Mouse (Mus musculus) lung, embryonic 15.5 days (tissue): ENCODE results near the gene Rsu1. TPM values are rescaled to one million over a fixed set of nuclear protein-coding genes. Genes with fewer than 3 reads are reported as not detected.

Experiments
- ATAC-seq: fragments of 200-750 bp; cut with Nextera tagmentation; 2 replicates; pipeline ENCODE4 v1.8.0; 2017; ENCODE audit warnings: moderate number of reproducible peaks, borderline replicate concordance; ENCODE audit not compliant: low FRiP score, low TSS enrichment; ENCODE audit errors: extremely low read depth
- H3K27ac ChIP-seq: fragments of 300-500 bp; sonication (generic); 2 replicates; pipeline ENCODE4 v1.5.1; 2015; ENCODE audit warnings: moderate library complexity, mild to moderate bottlenecking, inconsistent platforms
- H3K27me3 ChIP-seq: fragments of 300-500 bp; sonication (generic); 2 replicates; pipeline ENCODE4 v1.6.1; 2015; ENCODE audit warnings: inconsistent platforms
- H3K36me3 ChIP-seq: fragments of 300-500 bp; sonication (generic); 2 replicates; pipeline ENCODE4 v1.6.1; 2015; ENCODE audit warnings: inconsistent platforms
- H3K4me1 ChIP-seq: fragments of 300-500 bp; sonication (generic); 2 replicates; pipeline ENCODE4 v1.6.1; 2015; ENCODE audit warnings: inconsistent platforms
- H3K4me2 ChIP-seq: fragments of 300-500 bp; sonication (generic); 2 replicates; pipeline ENCODE4 v1.6.1; 2015; ENCODE audit warnings: inconsistent platforms, mild to moderate bottlenecking, moderate library complexity
- H3K4me3 ChIP-seq: fragments of 300-500 bp; sonication (generic); 2 replicates; pipeline ENCODE4 v1.5.1; 2015; ENCODE audit warnings: mild to moderate bottlenecking, inconsistent platforms
- H3K9ac ChIP-seq: fragments of 300-500 bp; sonication (generic); 2 replicates; pipeline ENCODE4 v1.6.1; 2015; ENCODE audit warnings: inconsistent platforms
- H3K9me3 ChIP-seq: fragments of 300-500 bp; sonication (generic); 2 replicates; pipeline ENCODE4 v1.6.1; 2016; ENCODE audit warnings: inconsistent platforms
- WGBS: fragments of 180-500 bp; shearing (Covaris S2); methylation state at CpG from one replicate; pipeline ENCODE4 v1.1.7; 2015; 5-methylcytosine and 5-hydroxymethylcytosine counted together
- polyA plus RNA-seq: library from polyadenylated mRNA; unstranded; fragments of >200 nt; fragmentation: Nextera tagmentation; extraction: Ambion mirVana; gene quantifications from 2 replicates; pipeline ENCODE4 v1.2.1, GENCODE M21; 2015

The Rsu1 gene
- polyA plus RNA-seq, 1 experiment from 2014 or later: 168 TPM

GRCm38 (mm10) chr2:13090841-13091240, 180.4 kb downstream of the Rsu1 start:
- Histone ChIP-seq H3K36me3 (no peaks in the 10 kb centered on the region), H3K4me3 (no peak overlapping the region), H3K4me2 (no peak overlapping the region), H3K4me1 (no peaks in the 10 kb centered on the region), H3K27me3 (no peaks in the 10 kb centered on the region), H3K27ac (no peak overlapping the region), H3K9ac (no peak overlapping the region), H3K9me3 (no peaks in the 10 kb centered on the region)
- 94% methylated on average over 1 of the region's 1 CpGs for WGBS
- ATAC-seq: no peak

DNA sequence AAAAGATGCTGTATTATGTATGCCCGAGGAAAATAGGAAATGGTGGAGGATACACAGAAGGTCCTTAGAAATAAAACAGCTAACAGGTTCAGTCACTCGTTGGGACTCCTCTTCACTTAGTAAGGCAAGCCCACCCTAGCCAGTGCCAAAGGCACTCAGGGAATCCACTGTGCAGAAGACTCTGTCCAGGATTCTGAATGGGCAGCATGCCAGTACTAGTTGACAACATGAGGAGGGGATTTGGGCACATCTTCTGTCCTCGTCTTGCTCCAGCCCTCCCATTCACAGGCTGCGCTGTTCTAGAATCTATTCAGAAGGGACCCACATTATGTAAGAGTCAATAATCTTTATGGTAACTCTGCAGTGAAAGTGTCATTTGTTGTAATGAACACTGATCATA, 181.4 kb downstream of the Rsu1 start:
- Histone ChIP-seq H3K4me3 (no peak overlapping the region), H3K4me2 (no peak overlapping the region), H3K36me3 (no peaks in the 10 kb centered on the region), H3K27me3 (no peaks in the 10 kb centered on the region), H3K9me3 (no peaks in the 10 kb centered on the region), H3K9ac (no peak overlapping the region), H3K4me1 (no peaks in the 10 kb centered on the region), H3K27ac (no peak overlapping the region)
- WGBS: 81% methylated on average over 4 of the region's 4 CpGs
- ATAC-seq: no peak

- no peaks in the 10 kb centered on the region for H3K27me3 ChIP-seq
- H3K9me3 ChIP-seq: no peaks in the 10 kb centered on the region
- no peaks in the 10 kb centered on the region for H3K4me1 ChIP-seq
- H3K4me3 ChIP-seq: no peak overlapping the region
- H3K36me3 ChIP-seq: no peaks in the 10 kb centered on the region
- 61% methylated on average over 4 of the region's 4 CpGs for WGBS
- ATAC-seq: no peak
- H3K27ac ChIP-seq: no peak overlapping the region
- H3K4me2 ChIP-seq: no peak overlapping the region
- no peak overlapping the region for H3K9ac ChIP-seq
Measured at GRCm38 (mm10) chr2:13088266-13088665, 182.9 kb downstream of the Rsu1 start.

- WGBS: 85% methylated on average over 2 of the region's 2 CpGs
- no peak overlapping the region for H3K4me2 ChIP-seq
- H3K36me3 ChIP-seq: no peaks in the 10 kb centered on the region
- no peaks in the 10 kb centered on the region for H3K27me3 ChIP-seq
- H3K9me3 ChIP-seq: no peaks in the 10 kb centered on the region
- no peak overlapping the region for H3K27ac ChIP-seq
- H3K4me3 ChIP-seq: no peak overlapping the region
- H3K4me1 ChIP-seq: no peaks in the 10 kb centered on the region
- no peak for ATAC-seq
- no peak overlapping the region for H3K9ac ChIP-seq
Measured at GRCm38 (mm10) chr2:13087811-13088210, 183.4 kb downstream of the Rsu1 start.

GRCm38 (mm10) chr2:13084223-13084622, 187.0 kb downstream of the Rsu1 start:
- H3K4me1 ChIP-seq: no peaks in the 10 kb centered on the region
- no peak for ATAC-seq
- no peak overlapping the region for H3K9ac ChIP-seq
- no peak overlapping the region for H3K4me3 ChIP-seq
- 77% methylated on average over 5 of the region's 5 CpGs for WGBS
- no peaks in the 10 kb centered on the region for H3K9me3 ChIP-seq
- no peaks in the 10 kb centered on the region for H3K27me3 ChIP-seq
- no peak overlapping the region for H3K27ac ChIP-seq
- H3K4me2 ChIP-seq: no peak overlapping the region
- no peaks in the 10 kb centered on the region for H3K36me3 ChIP-seq

DNA sequence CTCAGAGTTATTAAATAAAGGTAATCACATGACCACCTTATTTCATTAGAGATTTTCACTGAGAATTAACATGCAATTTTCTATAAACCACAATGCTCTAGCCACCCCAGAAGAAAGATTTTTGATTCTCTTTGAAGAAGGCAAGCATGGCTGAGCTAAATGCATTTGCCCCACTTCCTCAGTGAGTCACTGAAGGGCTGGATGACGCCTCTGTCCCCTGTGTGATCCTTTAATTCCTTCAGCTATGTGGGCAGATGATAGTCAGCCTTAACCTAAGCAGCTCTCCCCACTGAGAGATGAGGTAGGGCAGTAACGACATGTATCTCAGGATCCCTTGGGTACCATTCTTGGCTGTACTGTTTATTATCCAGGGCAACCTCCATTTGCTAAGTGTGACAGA, 190.7 kb downstream of the Rsu1 start:
- no peak for ATAC-seq
- H3K4me1 ChIP-seq: no peaks in the 10 kb centered on the region
- no peak overlapping the region for H3K9ac ChIP-seq
- no peaks in the 10 kb centered on the region; the same call in 1 of the 2 replicates for H3K36me3 ChIP-seq
- 75% methylated on average over 2 of the region's 2 CpGs for WGBS
- H3K4me2 ChIP-seq: no peak overlapping the region
- H3K27ac ChIP-seq: no peak overlapping the region
- H3K27me3 ChIP-seq: no peaks in the 10 kb centered on the region
- H3K4me3 ChIP-seq: no peak overlapping the region
- no peaks in the 10 kb centered on the region for H3K9me3 ChIP-seq

DNA sequence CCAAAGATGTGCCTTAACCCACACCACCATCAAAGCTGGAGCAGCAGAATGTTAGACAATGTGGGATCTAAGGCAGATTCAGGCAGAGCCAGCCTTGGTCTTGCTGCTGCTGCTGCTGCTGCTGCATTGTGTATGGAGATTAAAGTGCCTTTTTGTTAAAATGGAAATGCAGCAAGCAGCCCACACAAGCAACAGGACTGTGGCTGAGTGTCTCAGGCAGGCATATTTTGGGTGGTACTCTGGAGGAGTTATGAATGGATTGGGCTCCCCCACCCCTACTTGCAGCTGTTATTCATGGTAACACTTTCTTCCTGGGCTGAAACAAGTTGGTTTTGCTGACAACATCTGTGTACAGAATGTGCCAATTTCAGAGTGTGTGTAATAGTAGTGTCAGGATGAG, 199.0 kb downstream of the Rsu1 start:
- no peak overlapping the region for H3K4me2 ChIP-seq

GRCm38 (mm10) chr2:13060426-13061170, 210.6 kb downstream of the Rsu1 start:
- no peak overlapping the region for H3K4me3 ChIP-seq
- no peaks in the 10 kb centered on the region for H3K36me3 ChIP-seq
- no peak for ATAC-seq
- H3K27ac ChIP-seq: no peak overlapping the region
- no peaks in the 10 kb centered on the region for H3K27me3 ChIP-seq
- 81% methylated on average over 5 of the region's 5 CpGs for WGBS
- H3K4me2 ChIP-seq: no peak overlapping the region
- no peaks in the 10 kb centered on the region for H3K9me3 ChIP-seq
- H3K9ac ChIP-seq: no peak overlapping the region
- no peaks in the 10 kb centered on the region for H3K4me1 ChIP-seq

More for the DNA sequence above, 199.0 kb downstream of the Rsu1 start:
- ATAC-seq: no peak
- Histone ChIP-seq H3K4me1 (no peaks in the 10 kb centered on the region), H3K27ac (no peak overlapping the region), H3K4me3 (no peak overlapping the region), H3K36me3 (no peaks in the 10 kb centered on the region; the same call in 1 of the 2 replicates), H3K9me3 (no peaks in the 10 kb centered on the region), H3K9ac (no peak overlapping the region), H3K27me3 (no peaks in the 10 kb centered on the region)

DNA sequence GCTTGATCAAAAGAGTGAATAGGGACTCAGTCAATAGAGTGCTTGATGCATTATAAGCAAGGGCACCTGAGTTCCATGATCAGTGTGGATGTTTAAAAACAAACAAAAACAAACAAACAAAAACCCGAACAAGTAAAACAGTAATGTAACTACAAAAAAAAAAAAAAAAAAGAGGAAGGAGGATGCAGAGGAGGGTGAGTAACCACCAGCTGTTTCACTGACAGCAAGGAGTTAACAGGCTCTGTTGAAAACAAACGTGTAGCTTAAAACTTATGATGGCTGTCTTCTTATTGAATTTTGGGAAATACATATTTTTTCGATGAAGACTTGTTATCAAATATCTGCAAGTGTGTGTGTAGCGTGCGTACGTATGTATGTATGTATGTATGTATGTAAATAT, 222.6 kb downstream of the Rsu1 start:
- no peaks in the 10 kb centered on the region for H3K27me3 ChIP-seq
- no peak overlapping the region for H3K4me3 ChIP-seq
- no peaks in the 10 kb centered on the region for H3K4me1 ChIP-seq
- 73% methylated on average over 6 of the region's 6 CpGs for WGBS
- H3K4me2 ChIP-seq: no peak overlapping the region
- H3K9me3 ChIP-seq: no peaks in the 10 kb centered on the region
- H3K36me3 ChIP-seq: no peaks in the 10 kb centered on the region
- no peak overlapping the region for H3K27ac ChIP-seq
- no peak for ATAC-seq
- no peak overlapping the region for H3K9ac ChIP-seq

GRCm38 (mm10) chr2:13044555-13044954, 226.7 kb downstream of the Rsu1 start:
- no peaks in the 10 kb centered on the region for H3K9me3 ChIP-seq
- no peak overlapping the region for H3K4me2 ChIP-seq
- H3K4me3 ChIP-seq: no peak overlapping the region
- H3K36me3 ChIP-seq: no peaks in the 10 kb centered on the region
- H3K4me1 ChIP-seq: no peaks in the 10 kb centered on the region
- H3K27me3 ChIP-seq: no peaks in the 10 kb centered on the region
- H3K9ac ChIP-seq: no peak overlapping the region
- H3K27ac ChIP-seq: no peak overlapping the region
- 70% methylated on average over 4 of the region's 4 CpGs for WGBS
- no peak for ATAC-seq

- Histone ChIP-seq H3K27ac (no peak overlapping the region), H3K4me2 (no peak overlapping the region), H3K4me1 (no peaks in the 10 kb centered on the region), H3K27me3 (no peaks in the 10 kb centered on the region), H3K9me3 (no peaks in the 10 kb centered on the region), H3K36me3 (no peaks in the 10 kb centered on the region), H3K9ac (no peak overlapping the region), H3K4me3 (no peak overlapping the region)
- 81% methylated on average over 4 of the region's 4 CpGs for WGBS
- no peak for ATAC-seq
Measured at GRCm38 (mm10) chr2:13039785-13040184, 231.4 kb downstream of the Rsu1 start.

DNA sequence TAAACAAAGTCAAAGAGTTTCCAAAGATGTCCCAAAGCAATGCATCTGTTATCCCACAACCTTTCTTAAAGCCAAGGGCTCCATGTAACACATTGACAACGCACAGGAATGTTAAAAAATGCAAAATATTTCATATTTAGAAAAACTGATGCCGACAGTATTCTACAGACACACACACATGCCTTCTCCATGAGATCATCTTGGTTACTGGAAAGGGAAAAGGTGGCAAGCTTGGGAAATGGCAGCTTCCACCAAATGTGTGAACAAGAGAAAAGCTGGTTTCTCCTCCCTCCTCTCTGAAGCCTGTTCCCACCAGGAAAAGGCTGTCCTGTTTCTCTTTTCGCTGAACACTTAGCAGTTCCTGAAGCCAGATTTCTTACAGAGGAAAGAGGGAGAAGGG, 232.4 kb downstream of the Rsu1 start:
- Histone ChIP-seq H3K36me3 (no peaks in the 10 kb centered on the region), H3K4me1 (no peaks in the 10 kb centered on the region), H3K4me3 (no peak overlapping the region), H3K9me3 (no peaks in the 10 kb centered on the region), H3K4me2 (no peak overlapping the region), H3K27me3 (no peaks in the 10 kb centered on the region), H3K27ac (no peak overlapping the region), H3K9ac (no peak overlapping the region)
- no peak for ATAC-seq
- 48% methylated on average over 3 of the region's 3 CpGs for WGBS
